Mouse (Mus musculus): ENCODE measurements around the gene Maats1.
"Not testable (repeated sequence)": the region's sequence is repeated elsewhere in the genome, so short reads cannot be mapped to it uniquely, and the experiment has no call there.

Gene Maats1

GRCm38 (mm10) chr16:38346529-38347325, 4.8 kb upstream of the Maats1 start, which contains the start of the genes Cox17 and Gm21987:
Cox17 (plus strand) TSS chr16:38346991.
Gm21987 (plus strand) TSS chr16:38347040.
- DNase-seq: peak; percentile 96

- DNase-seq: no peak
Observed at GRCm38 (mm10) chr16:38344941-38345725, 3.2 kb upstream of the Maats1 start.

- not testable (repeated sequence) for DNase-seq
Observed at GRCm38 (mm10) chr16:38338077-38338476, 3.9 kb downstream of the Maats1 start.

- no peak for DNase-seq
Observed at GRCm38 (mm10) chr16:38334431-38334830, 7.5 kb downstream of the Maats1 start.

- DNase-seq: no peak
Observed at GRCm38 (mm10) chr16:38329340-38329739, 12.6 kb downstream of the Maats1 start.

- no peak for DNase-seq
Observed at GRCm38 (mm10) chr16:38326778-38327397, 15.1 kb downstream of the Maats1 start.

GRCm38 (mm10) chr16:38324311-38324710, 17.6 kb downstream of the Maats1 start:
- DNase-seq: no peak

GRCm38 (mm10) chr16:38321452-38321935, 20.4 kb downstream of the Maats1 start:
- DNase-seq: peak; percentile 66

- no peak for DNase-seq
Observed at GRCm38 (mm10) chr16:38319087-38319486, 22.9 kb downstream of the Maats1 start.

GRCm38 (mm10) chr16:38318492-38318891, 23.5 kb downstream of the Maats1 start:
- no peak for DNase-seq

- no peak for DNase-seq
Observed at GRCm38 (mm10) chr16:38308195-38308594, 33.7 kb downstream of the Maats1 start.

GRCm38 (mm10) chr16:38307651-38308050, 34.3 kb downstream of the Maats1 start:
- no peak for DNase-seq

- DNase-seq: no peak
Observed at GRCm38 (mm10) chr16:38307221-38307605, 34.7 kb downstream of the Maats1 start.

- no peak for DNase-seq
Observed at GRCm38 (mm10) chr16:38306571-38307220, 35.2 kb downstream of the Maats1 start.

GRCm38 (mm10) chr16:38304460-38305194, 37.3 kb downstream of the Maats1 start:
- no peak for DNase-seq

GRCm38 (mm10) chr16:38302367-38302766, 39.6 kb downstream of the Maats1 start:
- DNase-seq: no peak

GRCm38 (mm10) chr16:38298410-38298809, 43.5 kb downstream of the Maats1 start:
- no peak for DNase-seq

GRCm38 (mm10) chr16:38295349-38295930, 46.5 kb downstream of the Maats1 start:
- no peak for DNase-seq

- no peak for DNase-seq
Observed at GRCm38 (mm10) chr16:38294685-38295348, 47.1 kb downstream of the Maats1 start, which contains the start of gene Nr1i2. Nr1i2 (minus strand) TSS chr16:38294824.

GRCm38 (mm10) chr16:38290151-38290550, 51.8 kb downstream of the Maats1 start:
- no peak for DNase-seq

GRCm38 (mm10) chr16:38288851-38289250, 53.1 kb downstream of the Maats1 start:
- no peak for DNase-seq
